Mouse (Mus musculus) ES-E14 (cell line): ENCODE measurements at regions not wholly inside any gene's neighbourhood (a gene's known extent, or its start where the extent isn't known, plus 50 kb on each side); places are given as distances from the start of the nearest gene placed in this dataset.

Experiments
- CHD2 ChIP-seq: IDR thresholded peaks from 2 replicates; pipeline ENCODE4 v1.6.1; 2014; ENCODE audit warnings: mild to moderate bottlenecking, low read depth, low read length, inconsistent platforms
- HCFC1 ChIP-seq: IDR thresholded peaks from 2 replicates; pipeline ENCODE4 v1.6.1; 2012; ENCODE audit warnings: low read length, inconsistent platforms, borderline replicate concordance; ENCODE audit not compliant: insufficient read depth
- ZC3H11A ChIP-seq: IDR thresholded peaks from 2 replicates; pipeline ENCODE4 v1.6.1; 2012; ENCODE audit warnings: low read depth, mild to moderate bottlenecking, inconsistent platforms, low read length, borderline replicate concordance
- ZNF384 ChIP-seq: IDR thresholded peaks from 2 replicates; pipeline ENCODE4 v1.6.1; 2012; ENCODE audit warnings: low read depth, low read length, inconsistent platforms

- TF ChIP-seq ZNF384 (no peak), ZC3H11A (no peak), CHD2 (no peak), HCFC1 (no peak)
Observed at GRCm38 (mm10) chr6:117687045-117687444, 153.9 kb upstream of the Zfp637 start.
